Mouse (Mus musculus) liver, embryonic 11.5 days (tissue): ENCODE data around the gene Ptn. TPM values are rescaled to one million over a fixed set of nuclear protein-coding genes. Genes with fewer than 3 reads are reported as not detected.
"Not testable (repeated sequence)": the region's sequence is repeated elsewhere in the genome, so short reads cannot be mapped to it uniquely, and the experiment has no call there.

Experiments used
- ATAC-seq: fragments of 200-750 bp; cut with Nextera tagmentation; replicated peaks from 2 replicates; pipeline ENCODE4 v1.8.0; 2017; ENCODE audit warnings: moderate number of reproducible peaks, mild to moderate bottlenecking, moderate TSS enrichment, moderate library complexity; ENCODE audit not compliant: low FRiP score
- DNase-seq: peaks from one replicate; pipeline ENCODE4 v3.0.0-alpha.2; 2017; ENCODE audit warnings: low spot score
- H3K27ac ChIP-seq: fragments of 300-500 bp; sonication (generic); 2 replicates; pipeline ENCODE4 v1.5.1; 2014; ENCODE audit warnings: mild to moderate bottlenecking, low read depth, low read length, control low read depth
- H3K27me3 ChIP-seq: fragments of 300-500 bp; sonication (generic); replicated peaks from 2 replicates; pipeline ENCODE4 v1.6.1; 2014; ENCODE audit warnings: low read length, mixed read lengths; ENCODE audit not compliant: control insufficient read depth, insufficient read depth
- H3K36me3 ChIP-seq: fragments of 300-500 bp; sonication (generic); 2 replicates; pipeline ENCODE4 v1.6.1; 2014; ENCODE audit warnings: mild to moderate bottlenecking, low read length, moderate library complexity, mixed read lengths; ENCODE audit not compliant: control insufficient read depth, insufficient read depth
- H3K4me1 ChIP-seq: fragments of 300-500 bp; sonication (generic); replicated peaks from 2 replicates; pipeline ENCODE4 v1.6.1; 2014; ENCODE audit warnings: low read length, mixed read lengths; ENCODE audit not compliant: control insufficient read depth, insufficient read depth
- H3K4me2 ChIP-seq: fragments of 300-500 bp; sonication (generic); 2 replicates; pipeline ENCODE4 v1.6.1; 2014; ENCODE audit warnings: mild to moderate bottlenecking, control low read depth, moderate library complexity
- H3K4me3 ChIP-seq: fragments of 300-500 bp; sonication (generic); 2 replicates; pipeline ENCODE4 v1.5.1; 2014; ENCODE audit warnings: low read depth, low read length, control low read depth
- H3K9ac ChIP-seq: fragments of 300-500 bp; sonication (generic); 2 replicates; pipeline ENCODE4 v1.6.1; 2014; ENCODE audit warnings: low read depth, low read length, control low read depth
- H3K9me3 ChIP-seq: fragments of 300-500 bp; sonication (generic); 2 replicates; pipeline ENCODE4 v1.6.1; 2016; ENCODE audit warnings: low read length, inconsistent platforms, mixed read lengths; ENCODE audit not compliant: control insufficient read depth
- WGBS: fragments of 180-500 bp; shearing (Covaris S2); extraction: QIAGEN DNeasy Blood & Tissue Kit; methylation state at CpG from one replicate; pipeline ENCODE4 v1.1.7; 2014; 5-methylcytosine and 5-hydroxymethylcytosine counted together
- polyA plus RNA-seq: library from polyadenylated mRNA; unstranded; fragments of >200 nt; fragmentation: Nextera tagmentation; extraction: Ambion mirVana; gene quantifications from 2 replicates; pipeline ENCODE4 v1.2.1, GENCODE M21; 2014

Gene Ptn
- polyA plus RNA-seq, 1 experiment from 2014 or later: 261 TPM

DNA sequence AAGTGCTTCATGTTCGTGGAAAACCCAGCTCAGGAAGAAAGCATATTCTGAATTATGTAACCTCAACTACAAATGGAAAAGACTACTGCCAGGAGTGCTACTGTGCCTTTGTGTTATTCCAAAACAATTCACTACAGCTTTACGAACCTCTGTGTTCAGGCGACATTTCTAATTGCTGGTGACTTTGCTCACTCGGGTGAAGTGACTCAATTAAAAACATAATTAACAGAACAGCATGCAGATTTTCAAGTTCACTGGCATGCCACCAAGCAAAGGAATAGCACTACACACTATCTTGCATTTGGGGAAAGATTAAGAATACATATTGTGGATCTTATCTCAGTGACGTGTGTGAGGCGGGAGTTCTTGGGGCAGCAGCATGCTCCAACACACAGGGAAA lies 57.1 kb downstream of the Ptn start:
- WGBS: 76% methylated on average over 6 of the region's 6 CpGs
- no peak for ATAC-seq
- H3K9ac ChIP-seq: no peak overlapping the region

DNA sequence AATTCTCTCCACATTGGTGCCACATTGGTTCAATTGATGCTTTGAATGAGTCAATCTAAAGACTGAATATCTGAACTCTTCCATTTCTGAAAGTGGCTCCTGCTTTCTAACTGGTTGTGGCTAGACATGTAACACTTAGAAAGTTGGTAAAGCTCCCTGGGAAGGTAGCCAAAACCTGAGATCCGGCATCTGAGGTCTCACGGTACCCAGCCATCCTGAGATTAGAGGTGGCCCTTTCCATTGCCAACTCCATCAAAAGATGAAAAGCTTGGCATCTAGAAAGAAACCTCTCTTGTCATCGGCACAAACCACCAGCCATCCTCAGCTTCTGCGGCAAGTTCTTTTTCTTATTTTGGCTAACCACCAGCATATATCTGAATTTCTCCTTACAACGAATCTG lies 70.2 kb downstream of the Ptn start:
- no peak overlapping the region for H3K4me3 ChIP-seq
- DNase-seq (no peak), ATAC-seq (no peak)
- no peaks in the 10 kb centered on the region for H3K27me3 ChIP-seq
- H3K4me1 ChIP-seq: no peaks in the 10 kb centered on the region
- no peak overlapping the region for H3K4me2 ChIP-seq
- H3K36me3 ChIP-seq: 0 out of 2 replicates have a peak, but pooled peaks cover 3% of the 10 kb centered on the region
- 87% methylated on average over 5 of the region's 5 CpGs for WGBS
- no peak overlapping the region for H3K27ac ChIP-seq
- H3K9me3 ChIP-seq: no peaks in the 10 kb centered on the region
- H3K9ac ChIP-seq: no peak overlapping the region

More for the DNA sequence above, 57.1 kb downstream of the Ptn start:
- H3K4me2 ChIP-seq: no peak overlapping the region
- H3K27ac ChIP-seq: no peak overlapping the region
- DNase-seq: no peak
- no peaks in the 10 kb centered on the region for H3K27me3 ChIP-seq
- no peak overlapping the region for H3K4me3 ChIP-seq
- H3K4me1 ChIP-seq: no peaks in the 10 kb centered on the region
- no peaks in the 10 kb centered on the region for H3K9me3 ChIP-seq
- no peaks in the 10 kb centered on the region for H3K36me3 ChIP-seq

DNA sequence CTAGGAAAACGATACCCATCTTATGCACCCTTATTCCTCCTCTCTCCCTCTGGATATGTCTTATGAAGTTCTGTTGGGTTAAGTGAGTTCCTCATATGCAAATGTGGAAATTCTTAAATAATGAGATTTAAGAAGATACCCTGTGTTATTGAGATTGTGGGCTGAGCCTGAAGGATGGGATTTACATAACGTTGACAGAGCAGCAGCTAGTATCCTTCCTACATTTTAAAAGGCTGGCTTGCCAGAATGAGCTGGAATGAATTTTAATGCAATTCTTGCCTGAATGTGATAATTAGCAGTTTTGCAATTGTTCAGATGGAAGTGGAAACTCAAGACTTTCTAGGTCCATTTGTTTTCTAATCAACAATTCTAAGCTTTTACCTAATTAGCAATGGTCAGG lies 73.3 kb downstream of the Ptn start:
- H3K27ac ChIP-seq: no peak overlapping the region
- WGBS: 78% methylated on average over 2 of the region's 2 CpGs
- ATAC-seq: no peak

DNA sequence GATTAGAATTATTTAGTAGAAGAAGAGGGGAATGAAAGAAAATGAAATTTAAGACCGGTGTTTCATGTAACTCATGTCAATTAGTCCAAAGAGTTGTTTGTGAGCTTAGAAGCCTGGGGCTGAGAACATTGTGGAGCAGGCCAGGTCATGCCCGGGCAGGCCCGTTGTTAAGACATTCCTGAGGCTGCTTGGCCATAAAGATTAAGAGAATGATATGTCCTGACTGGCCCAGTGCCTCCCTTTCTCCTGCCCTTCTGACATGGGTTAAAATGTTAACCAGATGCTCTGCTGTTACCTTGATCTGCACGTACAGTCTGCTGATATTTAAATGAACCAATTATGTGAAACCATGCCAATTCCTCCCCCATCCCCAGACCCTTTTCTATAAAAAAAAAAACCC lies 74.4 kb downstream of the Ptn start:
- H3K4me1 ChIP-seq, H3K27ac ChIP-seq, H3K9ac ChIP-seq, H3K4me3 ChIP-seq, H3K36me3 ChIP-seq, H3K4me2 ChIP-seq, ATAC-seq, DNase-seq, H3K27me3 ChIP-seq, H3K9me3 ChIP-seq: not testable (repeated sequence)
- WGBS: 67% methylated on average over 4 of the region's 4 CpGs

More for the DNA sequence above, 73.3 kb downstream of the Ptn start:
- Histone ChIP-seq H3K9ac (no peak overlapping the region), H3K9me3 (no peaks in the 10 kb centered on the region), H3K4me3 (no peak overlapping the region), H3K4me1 (no peaks in the 10 kb centered on the region), H3K36me3 (peaks cover 3% of the 10 kb centered on the region; the same call in 1 of the 2 replicates), H3K27me3 (no peaks in the 10 kb centered on the region), H3K4me2 (no peak overlapping the region)
- DNase-seq: no peak

DNA sequence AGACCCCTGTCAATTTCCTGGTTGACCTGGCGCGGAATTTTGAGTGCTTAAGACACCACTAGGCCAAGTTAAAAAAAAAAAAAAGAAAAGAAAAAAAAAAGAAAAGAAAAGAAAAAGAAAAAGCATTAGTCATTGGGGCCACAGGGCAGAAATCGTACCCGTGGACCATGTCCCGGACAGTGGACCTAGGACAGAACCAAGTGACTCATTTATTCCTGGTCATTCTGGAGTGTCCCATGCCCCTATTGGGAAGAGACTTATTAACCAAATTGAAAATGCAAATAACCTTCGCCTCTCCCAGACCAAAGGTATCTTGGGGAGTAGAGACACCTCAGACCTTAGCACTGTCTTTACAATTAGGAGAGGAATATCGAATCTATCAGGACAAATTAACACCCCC lies 80.2 kb downstream of the Ptn start:
- H3K4me1 ChIP-seq, H3K9ac ChIP-seq, H3K36me3 ChIP-seq, H3K4me2 ChIP-seq, DNase-seq, H3K9me3 ChIP-seq, ATAC-seq, H3K4me3 ChIP-seq, H3K27ac ChIP-seq, H3K27me3 ChIP-seq: not testable (repeated sequence)
- 90% methylated on average over 7 of the region's 7 CpGs for WGBS

DNA sequence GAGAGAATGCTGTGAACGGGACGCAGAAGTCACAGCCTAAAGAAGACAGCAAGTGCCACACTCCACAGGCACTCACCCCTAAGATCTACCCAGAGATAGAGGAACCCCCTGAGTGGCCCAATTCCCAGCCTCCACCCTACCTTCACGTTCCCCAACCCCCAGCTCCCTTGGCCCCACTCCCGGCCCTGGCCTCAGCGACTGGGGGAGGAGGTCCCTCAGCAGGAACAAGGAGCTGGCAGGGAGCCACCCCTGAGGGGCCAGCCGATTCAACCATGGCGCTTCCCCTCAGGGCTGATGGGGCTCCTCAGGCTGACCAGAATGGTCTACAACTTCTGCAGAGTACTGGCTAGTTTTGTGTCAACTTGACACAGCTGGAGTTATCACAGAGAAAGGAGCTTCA lies 81.9 kb downstream of the Ptn start:
- no peaks in the 10 kb centered on the region for H3K27me3 ChIP-seq
- H3K4me1 ChIP-seq: no peaks in the 10 kb centered on the region
- 75% methylated on average over 7 of the region's 7 CpGs for WGBS
- no peak for ATAC-seq
- peaks cover 4% of the 10 kb centered on the region for H3K9me3 ChIP-seq
- no peak for DNase-seq
- no peak overlapping the region for H3K4me3 ChIP-seq
- H3K36me3 ChIP-seq: peaks cover 2% of the 10 kb centered on the region; the same call in 1 of the 2 replicates
- H3K27ac ChIP-seq: no peak overlapping the region
- H3K4me2 ChIP-seq: no peak overlapping the region
- no peak overlapping the region for H3K9ac ChIP-seq

DNA sequence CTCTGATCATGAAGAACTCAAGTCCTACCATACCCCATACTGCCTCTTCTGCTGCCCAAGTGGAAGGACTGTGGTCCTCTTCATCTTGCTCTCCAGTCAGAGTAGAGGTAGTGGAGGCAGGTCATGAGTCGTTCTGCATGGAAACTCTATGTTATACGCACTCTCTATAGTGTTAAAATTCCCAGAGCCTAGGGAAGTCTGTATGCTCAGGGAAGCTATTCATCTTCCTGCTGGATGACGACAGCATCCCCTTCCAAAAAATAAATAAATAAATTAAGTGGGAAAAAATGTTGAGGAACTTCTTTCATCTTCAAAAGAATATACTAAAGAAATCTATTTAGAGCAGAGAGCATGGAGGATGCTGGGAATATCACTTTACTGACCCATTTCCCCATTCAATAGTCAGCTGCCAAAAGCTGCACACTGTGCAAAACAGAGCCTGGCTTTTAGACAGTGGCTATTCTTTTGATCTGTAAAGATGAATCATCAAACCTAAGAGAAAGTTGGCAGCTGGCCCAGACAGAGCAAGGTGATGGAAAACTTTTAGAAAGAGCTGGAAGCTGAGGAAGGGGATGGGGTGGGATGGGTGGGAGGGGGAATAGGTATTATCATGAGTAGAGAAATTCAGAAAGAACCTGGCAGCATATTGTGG lies 84.4 kb downstream of the Ptn start:
- Histone ChIP-seq H3K4me2 (no peak overlapping the region), H3K4me3 (no peak overlapping the region), H3K9me3 (no peaks in the 10 kb centered on the region), H3K36me3 (no peaks in the 10 kb centered on the region), H3K9ac (no peak overlapping the region), H3K27me3 (no peaks in the 10 kb centered on the region), H3K27ac (no peak overlapping the region), H3K4me1 (no peaks in the 10 kb centered on the region)
- DNase-seq: no peak
- no peak for ATAC-seq
- WGBS: 57% methylated on average over 3 of the region's 3 CpGs

DNA sequence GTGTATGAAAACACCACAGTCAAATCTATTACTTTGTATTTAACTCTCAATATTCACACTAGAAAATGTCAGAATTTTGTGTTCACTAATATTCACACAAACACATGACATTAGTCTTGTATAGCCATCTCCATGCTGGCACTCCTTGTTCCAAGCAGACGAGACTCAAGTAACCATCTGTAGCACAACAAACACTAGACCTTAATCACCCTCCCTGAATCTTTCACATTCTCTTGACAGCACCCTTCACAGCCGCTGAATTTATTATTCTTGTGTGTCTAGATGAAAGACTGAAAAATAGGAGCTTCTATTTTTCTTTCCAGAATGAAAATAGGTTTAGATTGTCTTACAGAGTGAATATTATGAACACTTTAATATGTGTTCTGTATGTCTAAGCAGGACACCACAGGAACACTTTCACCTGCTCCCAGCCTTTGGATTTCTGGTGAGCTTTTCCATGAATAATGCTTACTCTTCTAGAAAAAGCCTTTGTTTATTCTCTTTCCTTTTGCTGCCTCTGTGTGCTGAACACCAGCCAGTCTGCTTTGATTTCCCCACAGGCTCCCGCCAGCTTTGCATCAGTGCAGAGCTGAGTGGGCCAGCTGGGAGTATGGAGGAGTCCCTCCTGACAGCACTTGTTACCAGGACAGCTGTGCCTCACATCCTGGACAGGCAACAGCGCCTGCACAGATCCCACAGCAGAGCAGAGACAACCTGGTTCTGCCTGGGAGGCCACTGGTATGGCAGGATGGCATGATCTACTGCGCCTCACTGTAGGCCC lies 87.1 kb downstream of the Ptn start:
- no peaks in the 10 kb centered on the region for H3K9me3 ChIP-seq
- WGBS: 69% methylated on average over 5 of the region's 5 CpGs
- DNase-seq (no peak), ATAC-seq (no peak)
- H3K4me3 ChIP-seq: no peak overlapping the region
- no peaks in the 10 kb centered on the region for H3K27me3 ChIP-seq
- no peaks in the 10 kb centered on the region for H3K4me1 ChIP-seq
- H3K4me2 ChIP-seq: no peak overlapping the region
- no peaks in the 10 kb centered on the region for H3K36me3 ChIP-seq
- H3K27ac ChIP-seq: no peak overlapping the region
- no peak overlapping the region for H3K9ac ChIP-seq

DNA sequence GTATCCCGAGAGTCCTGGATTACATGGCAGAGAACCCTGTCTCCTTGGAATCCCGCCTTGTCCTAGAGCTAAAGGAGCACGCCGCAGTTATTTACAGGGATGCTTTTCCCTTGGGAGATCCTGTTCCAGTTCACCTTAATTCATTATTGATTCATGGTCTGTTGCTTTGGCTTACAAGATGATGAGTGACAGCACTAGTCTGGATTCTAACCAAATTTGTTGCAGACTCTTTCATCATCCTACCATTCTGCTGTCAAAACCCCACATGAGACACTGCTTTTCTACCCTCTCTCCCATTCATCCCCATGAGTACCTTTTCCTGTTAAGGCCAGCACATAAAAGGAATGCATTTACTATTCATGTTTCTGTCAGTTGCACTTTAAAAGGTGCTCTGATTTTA lies 96.7 kb downstream of the Ptn start:
- 84% methylated on average over 4 of the region's 4 CpGs for WGBS
- H3K4me3 ChIP-seq: no peak overlapping the region
- H3K27me3 ChIP-seq: no peaks in the 10 kb centered on the region
- H3K27ac ChIP-seq: no peak overlapping the region
- no peak for DNase-seq
- H3K9me3 ChIP-seq: no peaks in the 10 kb centered on the region
- H3K36me3 ChIP-seq: no peaks in the 10 kb centered on the region; the same call in 1 of the 2 replicates
- no peaks in the 10 kb centered on the region for H3K4me1 ChIP-seq
- H3K9ac ChIP-seq: no peak overlapping the region
- no peak for ATAC-seq
- no peak overlapping the region for H3K4me2 ChIP-seq
